Mouse (Mus musculus) gastrocnemius, postnatal 36 days (tissue): ENCODE results near the gene Adi1. TPM values are rescaled to one million over a fixed set of nuclear protein-coding genes. Genes with fewer than 3 reads are reported as not detected.
A peak's percentile ranks its signal among the peaks of the same experiment; 100 is the strongest.

ENCODE experiments used
- DNase-seq, 2 experiments: peaks; one replicate each; pipeline ENCODE4 v3.0.0; 2022
- intact Hi-C: fragments of 180-260 bp; cut with DNase I; formaldehyde crosslinking; loops from one replicate; pipeline ENCODE4 v1.15.1; 2025
- long read RNA-seq, 2 experiments: library from polyadenylated mRNA; stranded (forward); transcript quantifications; one replicate each; pipeline ENCODE4 v2.0.0; 2021
- total RNA-seq, 2 experiments: library from RNA; stranded (reverse); gene quantifications; 2 replicates each; pipeline ENCODE4 v1.2.3; 2021

The Adi1 gene
- total RNA-seq = 10 to 100 TPM; 57.1 to 66.1 TPM
- long read RNA-seq, experiment 1, transcript Adi1-201 (4 exons, 1,652 nt) = major isoform, 17 of 57 reads
- long read RNA-seq, experiment 1, partial matches to known transcripts = 38 of 57 reads
- long read RNA-seq, experiment 1, other reads (novel, unspliced or antisense) = 2 of 57 reads
- long read RNA-seq, experiment 2, transcript Adi1-201 (4 exons, 1,652 nt) = major isoform, 16 of 53 reads
- long read RNA-seq, experiment 2, partial matches to known transcripts = 35 of 53 reads
- long read RNA-seq, experiment 2, other reads (novel, unspliced or antisense) = 2 of 53 reads

DNA sequence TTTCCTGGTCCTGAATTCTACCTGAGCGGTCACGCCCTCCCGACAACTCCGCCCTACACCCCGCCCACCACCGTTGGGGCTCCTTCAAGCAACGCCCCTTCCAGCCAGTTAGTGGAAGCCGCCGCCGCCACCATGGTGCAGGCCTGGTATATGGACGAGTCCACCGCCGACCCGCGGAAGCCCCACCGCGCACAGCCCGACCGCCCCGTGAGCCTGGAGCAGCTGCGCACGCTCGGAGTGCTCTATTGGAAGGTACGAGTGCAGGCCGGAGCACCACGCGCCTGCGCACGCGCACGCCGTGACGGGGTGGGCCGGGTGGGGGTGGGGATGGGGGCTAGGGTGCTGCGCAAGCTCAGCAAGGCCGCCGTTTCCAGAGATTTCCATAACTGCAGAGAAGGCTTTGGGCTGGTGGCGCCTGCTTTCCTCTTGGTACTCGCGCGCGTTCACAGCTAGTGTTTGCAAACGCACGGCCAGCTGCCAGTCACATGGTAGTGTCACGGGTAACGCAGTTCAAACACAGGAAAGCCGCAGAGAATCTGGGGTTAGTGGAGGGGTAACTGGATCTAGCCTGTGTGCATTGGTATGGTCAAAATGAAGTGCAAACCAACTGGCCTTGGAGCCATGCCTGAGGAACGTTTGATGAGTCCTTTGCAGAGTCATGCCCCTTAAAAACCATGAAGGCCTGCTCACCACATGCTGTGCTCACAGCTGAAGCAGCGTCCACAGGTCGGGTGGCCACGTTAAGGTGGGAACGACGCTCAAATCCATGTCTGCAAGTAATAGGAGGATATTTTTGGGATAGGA lies at the start of gene Adi1:
Gene Adi1 (plus strand): TSS at position 111 of the 804 bp plus-strand sequence.
- peak; percentile 58 to 65 for DNase-seq
- intact Hi-C loops = no loop called here

GRCm38 (mm10) chr12:28625407-28625806 lies 49.6 kb upstream of the Adi1 start:
- intact Hi-C loops = no loop called here

DNA sequence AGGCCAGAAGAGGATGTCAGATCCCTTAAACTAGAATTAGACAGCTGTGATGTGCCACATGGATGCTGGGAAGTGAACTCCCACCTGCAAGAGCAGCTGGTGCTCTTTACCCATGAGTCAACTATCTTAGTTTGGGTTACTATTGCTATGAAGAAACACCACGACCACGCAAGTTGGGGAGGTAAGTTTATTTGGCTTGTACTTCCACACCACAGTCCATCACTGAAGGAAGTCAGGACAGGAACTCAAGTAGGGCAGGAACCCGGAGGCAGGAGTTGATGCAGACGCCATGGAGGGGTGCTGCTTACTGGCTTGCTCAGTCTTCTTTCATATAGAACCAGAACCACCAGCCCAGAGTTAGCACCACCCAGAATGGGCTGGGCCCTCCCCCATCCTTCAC lies 47.9 kb upstream of the Adi1 start:
- DNase-seq = no peak
- intact Hi-C loops = no loop called here

More at GRCm38 (mm10) chr12:28625407-28625806, 49.6 kb upstream of the Adi1 start:
- no peak for DNase-seq

DNA sequence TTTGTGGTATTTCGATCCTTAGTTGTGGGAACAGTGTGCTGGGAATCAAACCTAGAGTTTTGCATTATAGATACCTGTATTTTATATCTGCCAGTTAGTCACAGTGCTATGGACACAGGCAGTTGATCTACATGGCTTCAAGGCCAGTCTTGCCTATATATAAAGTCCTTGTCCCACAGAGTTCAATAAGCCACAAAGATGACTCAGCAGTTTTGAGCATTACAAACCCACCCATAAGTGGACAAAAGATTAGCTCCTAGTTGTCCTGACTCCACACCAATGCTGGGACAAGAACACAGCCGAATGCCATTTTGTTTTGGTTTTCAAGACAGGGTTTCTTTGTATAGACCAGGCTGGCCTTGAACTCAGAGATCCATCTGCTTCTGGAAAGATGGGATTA lies 46.6 kb upstream of the Adi1 start:
- intact Hi-C loops = no loop called here

GRCm38 (mm10) chr12:28635058-28635534 lies 39.9 kb upstream of the Adi1 start:
- intact Hi-C loops = loop anchor here (5.0 kb wide), 1 partner anchor 117 kb away; the partner anchor contains the start of genes Eipr1 and Trappc12
- no peak for DNase-seq

More for the DNA sequence above, 46.6 kb upstream of the Adi1 start:
- no peak for DNase-seq

- DNase-seq = peak; percentile 87 to 90
- intact Hi-C loops = loop anchor here (5.0 kb wide), 1 partner anchor 116 kb away; the partner anchor contains the start of genes Eipr1 and Trappc12
Measured at GRCm38 (mm10) chr12:28635535-28636476, 39.2 kb upstream of the Adi1 start, which contains the start of gene Rps7. Gene Rps7 (minus strand): TSS chr12:28635953.

DNA sequence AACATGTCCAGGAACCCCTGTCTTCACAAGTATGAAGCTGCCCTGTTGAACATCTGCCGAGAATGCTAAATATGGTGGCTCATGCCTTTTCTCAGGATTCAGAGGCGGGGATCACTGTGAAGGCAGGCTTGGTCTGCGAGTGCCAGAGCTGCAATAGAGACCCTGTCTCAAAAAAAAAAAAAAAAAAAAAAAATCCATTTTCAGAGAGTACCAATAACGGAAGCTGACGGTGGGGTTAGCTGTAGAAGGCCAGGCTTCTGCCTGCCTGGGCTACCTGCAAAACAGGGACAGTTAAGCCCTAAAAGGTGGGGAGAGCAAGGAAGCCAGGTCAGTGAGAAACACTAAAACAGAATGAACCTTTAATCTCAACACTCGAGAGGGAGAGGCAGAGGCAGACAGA lies 38.5 kb upstream of the Adi1 start:
- DNase-seq = no peak
- intact Hi-C loops = loop anchor here (5.0 kb wide), 1 partner anchor 116 kb away; the partner anchor contains the start of genes Eipr1 and Trappc12

- intact Hi-C loops = loop anchor here (5.0 kb wide), 1 partner anchor 114 kb away; the partner anchor contains the start of genes Eipr1 and Trappc12
- no peak for DNase-seq
Measured at GRCm38 (mm10) chr12:28638778-28639177, 36.3 kb upstream of the Adi1 start.

- DNase-seq = peak; percentile 81 to 84
- intact Hi-C loops = no loop called here
Measured at GRCm38 (mm10) chr12:28649141-28650110, 25.6 kb upstream of the Adi1 start, which contains the start of gene Rnaseh1. Gene Rnaseh1 (plus strand): TSS chr12:28649602.

DNA sequence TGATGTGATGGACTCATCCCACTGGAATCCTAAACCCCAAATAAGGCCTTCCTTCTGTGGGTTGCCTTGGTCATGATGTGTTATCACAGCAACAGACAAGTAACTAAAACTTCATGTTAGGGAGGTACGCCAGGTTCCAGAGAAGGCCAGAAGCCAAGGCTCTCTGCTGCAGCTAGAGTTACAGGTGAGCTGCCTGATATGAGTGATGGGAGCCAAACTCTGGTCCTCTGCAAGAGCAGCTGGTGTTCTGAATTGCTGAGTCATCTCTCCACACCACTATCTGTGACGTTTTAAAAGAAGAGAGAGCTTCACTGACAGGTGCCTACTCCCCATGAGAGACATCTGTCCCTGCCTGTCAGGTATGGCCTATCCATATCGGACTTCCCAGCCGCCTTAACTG lies 12.4 kb upstream of the Adi1 start:
- intact Hi-C loops = no loop called here
- DNase-seq = no peak

DNA sequence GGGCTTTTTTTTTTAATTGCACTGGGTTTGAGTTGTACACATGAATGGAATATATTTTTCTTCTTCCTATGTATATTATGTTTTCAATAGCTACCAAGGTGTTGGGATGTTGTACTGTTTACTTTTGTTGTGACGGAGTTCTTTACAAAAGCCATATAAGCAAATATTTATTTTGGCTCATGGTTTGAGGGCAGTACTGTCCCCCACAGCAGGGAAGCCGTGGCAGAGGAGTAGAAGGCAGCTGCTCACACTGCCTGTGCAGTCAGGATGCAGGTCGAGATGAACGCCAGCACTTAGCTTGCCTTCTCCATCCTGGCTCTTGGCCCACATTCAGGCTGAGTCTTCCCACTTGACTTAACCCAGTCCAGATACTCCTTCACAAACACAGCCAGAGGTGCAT lies 8.3 kb upstream of the Adi1 start:
- no peak for DNase-seq
- intact Hi-C loops = no loop called here

- intact Hi-C loops = no loop called here
- DNase-seq = no peak
Measured at GRCm38 (mm10) chr12:28667287-28667686, 7.7 kb upstream of the Adi1 start.

DNA sequence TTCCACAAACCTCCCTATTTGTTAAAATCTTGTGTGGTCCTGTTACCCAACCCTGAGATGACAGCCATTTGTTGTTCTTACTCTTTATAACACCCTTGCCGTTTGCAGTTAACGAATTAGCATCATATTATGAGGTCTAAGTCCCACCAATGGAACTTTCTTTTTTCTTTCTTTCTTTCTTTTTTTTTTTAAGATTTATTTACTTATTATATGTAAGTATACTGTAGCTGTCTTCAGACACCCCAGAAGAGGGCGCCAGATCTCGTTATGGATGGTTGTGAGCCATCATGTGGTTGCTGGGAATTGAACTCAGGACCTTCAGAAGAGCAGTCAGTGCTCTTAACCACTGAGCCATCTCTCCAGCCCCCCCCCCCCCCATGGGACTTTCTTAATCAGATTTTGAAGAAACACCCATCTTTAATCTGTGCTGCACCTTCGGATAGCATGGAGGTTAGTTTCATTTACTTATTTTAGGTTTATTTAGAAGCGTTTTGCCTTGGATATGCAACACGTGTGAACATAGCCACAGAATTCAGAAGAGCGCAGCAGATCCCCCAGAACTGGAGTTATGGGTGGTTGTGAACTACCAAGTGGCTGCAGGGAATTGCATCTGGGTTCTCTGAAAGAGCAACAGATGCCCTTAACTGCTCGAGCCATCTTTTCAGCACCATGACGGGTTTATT lies 852 bp upstream of the Adi1 start:
- no peak for DNase-seq
- intact Hi-C loops = no loop called here

- intact Hi-C loops = no loop called here
- no peak for DNase-seq
Measured at GRCm38 (mm10) chr12:28675925-28676209, 836 bp downstream of the Adi1 start.

DNA sequence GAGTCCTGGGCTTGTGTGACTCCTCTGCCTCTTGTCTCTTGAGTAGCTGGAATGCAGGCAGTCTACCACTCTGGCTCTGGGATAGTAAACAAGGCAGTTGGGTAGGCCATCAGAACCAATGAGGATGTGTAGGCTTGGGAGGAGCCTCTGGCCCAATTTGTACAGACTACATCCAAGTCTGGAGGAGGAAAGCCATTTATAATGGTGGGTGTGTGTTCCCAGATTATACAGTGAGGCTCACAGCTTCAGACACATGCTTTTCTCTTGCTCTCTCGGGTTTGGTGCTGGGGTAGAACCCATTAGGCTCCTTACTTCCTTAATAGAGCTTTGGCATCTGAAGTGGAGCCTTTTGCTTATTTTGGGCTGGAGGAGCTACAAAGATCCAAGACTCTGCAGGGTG lies 9.6 kb downstream of the Adi1 start:
- intact Hi-C loops = no loop called here
- DNase-seq = no peak

DNA sequence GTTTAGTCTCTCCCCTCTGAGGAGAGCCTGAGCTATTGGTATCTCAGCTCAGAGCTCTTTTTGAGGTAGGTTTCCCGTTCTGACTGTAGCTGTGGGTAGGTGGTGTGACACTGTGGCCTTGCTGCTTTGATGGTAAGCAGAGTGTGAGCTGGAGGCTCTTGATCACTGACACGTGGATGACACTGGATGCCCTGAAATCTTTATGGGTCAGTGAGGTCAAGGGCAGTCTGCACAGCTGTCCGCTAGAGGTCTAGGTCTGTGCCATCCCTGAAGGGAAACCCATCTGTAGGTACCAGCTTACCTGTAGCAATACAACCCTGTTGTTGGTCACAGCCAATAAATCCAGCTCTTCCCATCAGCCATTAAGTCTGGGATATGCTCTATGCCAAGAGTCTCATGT lies 10.7 kb downstream of the Adi1 start:
- no peak for DNase-seq

GRCm38 (mm10) chr12:28686199-28686879 lies 11.3 kb downstream of the Adi1 start:
- intact Hi-C loops = no loop called here
- no peak for DNase-seq

More for the DNA sequence above, 10.7 kb downstream of the Adi1 start:
- intact Hi-C loops = no loop called here

- no peak for DNase-seq
- intact Hi-C loops = no loop called here
Measured at GRCm38 (mm10) chr12:28688996-28689395, 14.0 kb downstream of the Adi1 start.
